Mouse (Mus musculus): Measurements from ENCODE around the gene Dnajb6. TPM values are rescaled to one million over a fixed set of nuclear protein-coding genes. Genes with fewer than 3 reads are reported as not detected.
"Not testable (repeated sequence)": the region's sequence is repeated elsewhere in the genome, so short reads cannot be mapped to it uniquely, and the experiment has no call there.

The Dnajb6 gene
- polyA plus RNA-seq, 1 experiment = 110 TPM

GRCm38 (mm10) chr5:29784906-29785305 is 49.4 kb downstream of the Dnajb6 start:
- not testable (repeated sequence) for H3K4me3 ChIP-seq (ENCODE audit: insufficient read depth, low read depth, low read length); H3K27ac ChIP-seq (replicated peaks; ENCODE audit: low read depth, low read length); H3K4me1 ChIP-seq (ENCODE audit: control insufficient read depth, insufficient read depth, insufficient read length, low read length)

GRCm38 (mm10) chr5:29785953-29786352 is 50.5 kb downstream of the Dnajb6 start:
- not testable (repeated sequence) for H3K4me1 ChIP-seq (ENCODE audit: control insufficient read depth, insufficient read depth, insufficient read length, low read length); H3K27ac ChIP-seq (replicated peaks; ENCODE audit: low read depth, low read length); H3K4me3 ChIP-seq (ENCODE audit: insufficient read depth, low read depth, low read length)

GRCm38 (mm10) chr5:29794933-29795332 is 59.4 kb downstream of the Dnajb6 start:
- not testable (repeated sequence) for H3K4me3 ChIP-seq (ENCODE audit: insufficient read depth, low read depth, low read length); H3K27ac ChIP-seq (replicated peaks; ENCODE audit: low read depth, low read length); H3K4me1 ChIP-seq (ENCODE audit: control insufficient read depth, insufficient read depth, insufficient read length, low read length)

GRCm38 (mm10) chr5:29808940-29809339 is 73.5 kb downstream of the Dnajb6 start:
- Histone ChIP-seq H3K4me3 (ENCODE audit: insufficient read depth, low read depth, low read length) (no peak overlapping the region), H3K4me1 (ENCODE audit: control insufficient read depth, insufficient read depth, insufficient read length, low read length) (no peaks in the 10 kb centered on the region), H3K27ac (replicated peaks; ENCODE audit: low read depth, low read length) (no peak overlapping the region)

- not testable (repeated sequence) for H3K4me3 ChIP-seq (ENCODE audit: insufficient read depth, low read depth, low read length); H3K4me1 ChIP-seq (ENCODE audit: control insufficient read depth, insufficient read depth, insufficient read length, low read length); H3K27ac ChIP-seq (replicated peaks; ENCODE audit: low read depth, low read length)
Measured at GRCm38 (mm10) chr5:29811377-29811921, 76.0 kb downstream of the Dnajb6 start.

- Histone ChIP-seq H3K4me1 (ENCODE audit: control insufficient read depth, insufficient read depth, insufficient read length, low read length) (no peaks in the 10 kb centered on the region), H3K27ac (replicated peaks; ENCODE audit: low read depth, low read length) (no peak overlapping the region), H3K4me3 (ENCODE audit: insufficient read depth, low read depth, low read length) (no peak overlapping the region)
Measured at GRCm38 (mm10) chr5:29816523-29817242, 81.2 kb downstream of the Dnajb6 start.

- Histone ChIP-seq H3K4me3 (ENCODE audit: insufficient read depth, low read depth, low read length) (no peak overlapping the region), H3K27ac (replicated peaks; ENCODE audit: low read depth, low read length) (no peak overlapping the region), H3K4me1 (ENCODE audit: control insufficient read depth, insufficient read depth, insufficient read length, low read length) (no peaks in the 10 kb centered on the region)
Measured at GRCm38 (mm10) chr5:29817400-29817799, 81.9 kb downstream of the Dnajb6 start.

GRCm38 (mm10) chr5:29818287-29818686 is 82.8 kb downstream of the Dnajb6 start:
- no peak overlapping the region for H3K27ac ChIP-seq (replicated peaks; ENCODE audit: low read depth, low read length)
- no peak overlapping the region for H3K4me3 ChIP-seq (ENCODE audit: insufficient read depth, low read depth, low read length)
- H3K4me1 ChIP-seq (ENCODE audit: control insufficient read depth, insufficient read depth, insufficient read length, low read length) = no peaks in the 10 kb centered on the region

GRCm38 (mm10) chr5:29824796-29825195 is 89.3 kb downstream of the Dnajb6 start:
- H3K4me3 ChIP-seq (ENCODE audit: insufficient read depth, low read depth, low read length) = no peak overlapping the region
- no peak overlapping the region for H3K27ac ChIP-seq (replicated peaks; ENCODE audit: low read depth, low read length)
- no peaks in the 10 kb centered on the region for H3K4me1 ChIP-seq (ENCODE audit: control insufficient read depth, insufficient read depth, insufficient read length, low read length)

GRCm38 (mm10) chr5:29826780-29827179 is 91.3 kb downstream of the Dnajb6 start:
- H3K27ac ChIP-seq (replicated peaks; ENCODE audit: low read depth, low read length) = no peak overlapping the region
- H3K4me1 ChIP-seq (ENCODE audit: control insufficient read depth, insufficient read depth, insufficient read length, low read length) = no peaks in the 10 kb centered on the region
- no peak overlapping the region for H3K4me3 ChIP-seq (ENCODE audit: insufficient read depth, low read depth, low read length)

- Histone ChIP-seq H3K27ac (replicated peaks; ENCODE audit: low read depth, low read length) (peak overlapping the region; percentile 32; the same call in 1 of the 2 replicates), H3K4me1 (ENCODE audit: control insufficient read depth, insufficient read depth, insufficient read length, low read length) (peaks cover 5% of the 10 kb centered on the region; the same call in 1 of the 2 replicates), H3K4me3 (ENCODE audit: insufficient read depth, low read depth, low read length) (no peak overlapping the region)
Measured at GRCm38 (mm10) chr5:29842444-29843166, 107.1 kb downstream of the Dnajb6 start.

GRCm38 (mm10) chr5:29845038-29845437 is 109.5 kb downstream of the Dnajb6 start:
- Histone ChIP-seq H3K4me3 (ENCODE audit: insufficient read depth, low read depth, low read length) (no peak overlapping the region), H3K27ac (replicated peaks; ENCODE audit: low read depth, low read length) (no peak overlapping the region), H3K4me1 (ENCODE audit: control insufficient read depth, insufficient read depth, insufficient read length, low read length) (peaks cover 5% of the 10 kb centered on the region; the same call in 1 of the 2 replicates)

- H3K4me1 ChIP-seq (ENCODE audit: control insufficient read depth, insufficient read depth, insufficient read length, low read length) = peaks cover 2% of the 10 kb centered on the region; the same call in 1 of the 2 replicates
- H3K4me3 ChIP-seq (ENCODE audit: insufficient read depth, low read depth, low read length) = no peak overlapping the region
- H3K27ac ChIP-seq (replicated peaks; ENCODE audit: low read depth, low read length) = no peak overlapping the region
Measured at GRCm38 (mm10) chr5:29847494-29847893, 112.0 kb downstream of the Dnajb6 start.

GRCm38 (mm10) chr5:29848091-29848490 is 112.6 kb downstream of the Dnajb6 start:
- no peak overlapping the region for H3K27ac ChIP-seq (replicated peaks; ENCODE audit: low read depth, low read length)
- H3K4me1 ChIP-seq (ENCODE audit: control insufficient read depth, insufficient read depth, insufficient read length, low read length) = peaks cover 2% of the 10 kb centered on the region; the same call in 1 of the 2 replicates
- no peak overlapping the region for H3K4me3 ChIP-seq (ENCODE audit: insufficient read depth, low read depth, low read length)

GRCm38 (mm10) chr5:29852376-29852775 is 116.9 kb downstream of the Dnajb6 start:
- H3K4me1 ChIP-seq (ENCODE audit: control insufficient read depth, insufficient read depth, insufficient read length, low read length) = peaks cover 6% of the 10 kb centered on the region; the same call in 1 of the 2 replicates
- no peak overlapping the region for H3K4me3 ChIP-seq (ENCODE audit: insufficient read depth, low read depth, low read length)
- H3K27ac ChIP-seq (replicated peaks; ENCODE audit: low read depth, low read length) = no peak overlapping the region
